Mouse (Mus musculus) retina, postnatal 7 days (tissue): ENCODE results near the gene Glrx5.
A peak's percentile ranks its signal among the peaks of the same experiment; 100 is the strongest.

Source experiments
- DNase-seq: peaks from one replicate; pipeline ENCODE4 v3.0.0-alpha.2; 2012; ENCODE audit warnings: low read depth, low spot score

Glrx5 gene

GRCm38 (mm10) chr12:105003715-105004114 is 28.8 kb upstream of the Glrx5 start:
- no peak for DNase-seq

- DNase-seq = no peak
These were observed 27.4 kb upstream of the Glrx5 start for GRCm38 (mm10) chr12:105004956-105005714.

- no peak for DNase-seq
These were observed 26.8 kb upstream of the Glrx5 start for GRCm38 (mm10) chr12:105005715-105005972.

- no peak for DNase-seq
These were observed 24.3 kb upstream of the Glrx5 start for GRCm38 (mm10) chr12:105008150-105008549.

- no peak for DNase-seq
These were observed 23.7 kb upstream of the Glrx5 start for GRCm38 (mm10) chr12:105008752-105009178.

- DNase-seq = no peak
These were observed 22.9 kb upstream of the Glrx5 start, which contains the start of gene Syne3 for GRCm38 (mm10) chr12:105009370-105010212. TSS of gene Syne3 (minus strand) at chr12:105009809.

- DNase-seq = no peak
These were observed 22.2 kb upstream of the Glrx5 start for GRCm38 (mm10) chr12:105010213-105010790.

- DNase-seq = no peak
These were observed 20.9 kb upstream of the Glrx5 start for GRCm38 (mm10) chr12:105011589-105011988.

- no peak for DNase-seq
These were observed 20.2 kb upstream of the Glrx5 start for GRCm38 (mm10) chr12:105012314-105012713.

- no peak for DNase-seq
These were observed 19.4 kb upstream of the Glrx5 start for GRCm38 (mm10) chr12:105013065-105013464.

GRCm38 (mm10) chr12:105016199-105016598 is 16.3 kb upstream of the Glrx5 start:
- no peak for DNase-seq

- no peak for DNase-seq
These were observed 15.8 kb upstream of the Glrx5 start for GRCm38 (mm10) chr12:105016639-105017038.

- no peak for DNase-seq
These were observed 12.9 kb upstream of the Glrx5 start for GRCm38 (mm10) chr12:105019359-105020219.

- no peak for DNase-seq
These were observed 10.9 kb upstream of the Glrx5 start for GRCm38 (mm10) chr12:105021441-105022069.

- no peak for DNase-seq
These were observed 10.3 kb upstream of the Glrx5 start for GRCm38 (mm10) chr12:105022141-105022540.

- DNase-seq = no peak
These were observed 9.7 kb upstream of the Glrx5 start for GRCm38 (mm10) chr12:105022776-105023175.

- DNase-seq = peak; percentile 52
These were observed 7.1 kb upstream of the Glrx5 start for GRCm38 (mm10) chr12:105025271-105025946.

- DNase-seq = no peak
These were observed 6.4 kb upstream of the Glrx5 start for GRCm38 (mm10) chr12:105025947-105026586.

GRCm38 (mm10) chr12:105027323-105027991 is 5.0 kb upstream of the Glrx5 start:
- DNase-seq = peak; percentile 30
